Mouse (Mus musculus): ENCODE measurements around the gene Pard6a.

Gene Pard6a

GRCm38 (mm10) chr8:105700966-105701824, at the start of gene Pard6a, which contains the start of gene Acd:
TSS of gene Pard6a (plus strand) at chr8:105701148.
TSS of gene Acd (minus strand) at chr8:105701102.
- in situ Hi-C loops (cut with MboI; ENCODE audit: low pct_unique_long_range_greater_than_20kb in 1 of 2, low sequenced_read_pairs in 2 of 2, unreplicated experiment in 1 of 2), result no loop called here

- in situ Hi-C loops (cut with MboI; ENCODE audit: low pct_unique_long_range_greater_than_20kb in 1 of 2, low sequenced_read_pairs in 2 of 2, unreplicated experiment in 1 of 2), result no loop called here
These were observed 43.3 kb upstream of the Pard6a start for GRCm38 (mm10) chr8:105657641-105658040.

GRCm38 (mm10) chr8:105661167-105661566, 39.8 kb upstream of the Pard6a start:
- in situ Hi-C loops (cut with MboI; ENCODE audit: low pct_unique_long_range_greater_than_20kb in 1 of 2, low sequenced_read_pairs in 2 of 2, unreplicated experiment in 1 of 2), result no loop called here

GRCm38 (mm10) chr8:105677891-105678290, 23.1 kb upstream of the Pard6a start:
- in situ Hi-C loops (cut with MboI; ENCODE audit: low pct_unique_long_range_greater_than_20kb in 1 of 2, low sequenced_read_pairs in 2 of 2, unreplicated experiment in 1 of 2), result no loop called here

GRCm38 (mm10) chr8:105685325-105685724, 15.6 kb upstream of the Pard6a start:
- in situ Hi-C loops (cut with MboI; ENCODE audit: low pct_unique_long_range_greater_than_20kb in 1 of 2, low sequenced_read_pairs in 2 of 2, unreplicated experiment in 1 of 2), result no loop called here

- in situ Hi-C loops (cut with MboI; ENCODE audit: low pct_unique_long_range_greater_than_20kb in 1 of 2, low sequenced_read_pairs in 2 of 2, unreplicated experiment in 1 of 2), result no loop called here
These were observed 15.1 kb upstream of the Pard6a start, which contains the start of gene Carmil2 for GRCm38 (mm10) chr8:105685796-105686308. TSS of gene Carmil2 (plus strand) at chr8:105686274.

GRCm38 (mm10) chr8:105686551-105686950, 14.4 kb upstream of the Pard6a start:
- in situ Hi-C loops (cut with MboI; ENCODE audit: low pct_unique_long_range_greater_than_20kb in 1 of 2, low sequenced_read_pairs in 2 of 2, unreplicated experiment in 1 of 2), result no loop called here

- in situ Hi-C loops (cut with MboI; ENCODE audit: low pct_unique_long_range_greater_than_20kb in 1 of 2, low sequenced_read_pairs in 2 of 2, unreplicated experiment in 1 of 2), result no loop called here
These were observed 13.4 kb upstream of the Pard6a start for GRCm38 (mm10) chr8:105687512-105687911.

GRCm38 (mm10) chr8:105688242-105688752, 12.7 kb upstream of the Pard6a start:
- in situ Hi-C loops (cut with MboI; ENCODE audit: low pct_unique_long_range_greater_than_20kb in 1 of 2, low sequenced_read_pairs in 2 of 2, unreplicated experiment in 1 of 2), result no loop called here

- in situ Hi-C loops (cut with MboI; ENCODE audit: low pct_unique_long_range_greater_than_20kb in 1 of 2, low sequenced_read_pairs in 2 of 2, unreplicated experiment in 1 of 2), result no loop called here
These were observed 11.5 kb upstream of the Pard6a start for GRCm38 (mm10) chr8:105689256-105689982.

GRCm38 (mm10) chr8:105689983-105690360, 11.0 kb upstream of the Pard6a start:
- in situ Hi-C loops (cut with MboI; ENCODE audit: low pct_unique_long_range_greater_than_20kb in 1 of 2, low sequenced_read_pairs in 2 of 2, unreplicated experiment in 1 of 2), result no loop called here

- in situ Hi-C loops (cut with MboI; ENCODE audit: low pct_unique_long_range_greater_than_20kb in 1 of 2, low sequenced_read_pairs in 2 of 2, unreplicated experiment in 1 of 2), result no loop called here
These were observed 10.0 kb upstream of the Pard6a start for GRCm38 (mm10) chr8:105690978-105691377.

GRCm38 (mm10) chr8:105692449-105693182, 8.3 kb upstream of the Pard6a start:
- in situ Hi-C loops (cut with MboI; ENCODE audit: low pct_unique_long_range_greater_than_20kb in 1 of 2, low sequenced_read_pairs in 2 of 2, unreplicated experiment in 1 of 2), result no loop called here

GRCm38 (mm10) chr8:105693648-105694047, 7.3 kb upstream of the Pard6a start:
- in situ Hi-C loops (cut with MboI; ENCODE audit: low pct_unique_long_range_greater_than_20kb in 1 of 2, low sequenced_read_pairs in 2 of 2, unreplicated experiment in 1 of 2), result no loop called here

- in situ Hi-C loops (cut with MboI; ENCODE audit: low pct_unique_long_range_greater_than_20kb in 1 of 2, low sequenced_read_pairs in 2 of 2, unreplicated experiment in 1 of 2), result no loop called here
These were observed 6.7 kb upstream of the Pard6a start for GRCm38 (mm10) chr8:105694051-105694799.

- in situ Hi-C loops (cut with MboI; ENCODE audit: low pct_unique_long_range_greater_than_20kb in 1 of 2, low sequenced_read_pairs in 2 of 2, unreplicated experiment in 1 of 2), result no loop called here
These were observed 5.7 kb upstream of the Pard6a start for GRCm38 (mm10) chr8:105695080-105695780.

- in situ Hi-C loops (cut with MboI; ENCODE audit: low pct_unique_long_range_greater_than_20kb in 1 of 2, low sequenced_read_pairs in 2 of 2, unreplicated experiment in 1 of 2), result no loop called here
These were observed 3.7 kb upstream of the Pard6a start for GRCm38 (mm10) chr8:105697196-105697780.

Measured in mouse embryonic stem cell (cell line).